Comparison of ENCODE assay signal across 30 mouse cellular contexts in genomic region chr10:13875038-13875420, GRCm38 (mm10). TPM values are rescaled to one million over a fixed set of nuclear protein-coding genes. Genes with fewer than 3 reads are reported as not detected.
DNase-seq lines count a peak whose midpoint lies in the region; ATAC-seq and TF ChIP-seq lines count a peak whose summit lies in the region.
"Had no signal": no experiment of that assay in that cellular context is flagged by ENCODE, and none has a peak within 500 bp of the region (broad histone marks: within the 10 kb centered on the region; RNA-seq: fewer than 3 reads in every experiment).

No protein-coding gene starts in this region.

- no peak for TF ChIP-seq EP300 in liver, embryonic 14.5 days (IDR thresholded peaks at IDR 0.05; ENCODE audit: low read depth)

- TF ChIP-seq CTCF in liver, embryonic 14.5 days (IDR thresholded peaks at IDR 0.05; ENCODE audit: low read depth): no peak

- no peaks in the 10 kb centered on the region for H3K9me3 ChIP-seq in liver, embryonic 11.5 days (ENCODE audit: control insufficient read depth, low read length)
- no peaks in the 10 kb centered on the region for H3K9me3 ChIP-seq in liver, embryonic 14.5 days (ENCODE audit: control insufficient read depth, low read length)
- H3K9me3 ChIP-seq: embryonic facial prominence, embryonic 13.5 days; heart, embryonic 10.5 days; heart, embryonic 15.5 days; hindbrain, embryonic 12.5 days; kidney, embryonic 15.5 days had no signal

- H3K36me3 ChIP-seq in liver, embryonic 11.5 days (ENCODE audit: control insufficient read depth, insufficient read depth, low read length): no peaks in the 10 kb centered on the region
- H3K36me3 ChIP-seq in liver, embryonic 14.5 days (replicated peaks; ENCODE audit: control insufficient read depth, insufficient read depth, low read depth): no peaks in the 10 kb centered on the region
- H3K36me3 ChIP-seq: embryonic facial prominence, embryonic 13.5 days; forebrain, embryonic 12.5 days; heart, embryonic 10.5 days; heart, embryonic 15.5 days; hindbrain, embryonic 12.5 days; kidney, embryonic 15.5 days; neural tube, embryonic 13.5 days had no signal

- ATAC-seq in liver, embryonic 11.5 days (replicated peaks; ENCODE audit: low FRiP score): no peak; the same call in 1 of the 2 replicates
- ATAC-seq in liver, embryonic 14.5 days (ENCODE audit: insufficient read depth): peak; percentile 11
- ATAC-seq in monocyte, adult 5-6 weeks (replicated peaks; ENCODE audit: insufficient number of reproducible peaks, low FRiP score, low TSS enrichment, poor library complexity, severe bottlenecking): no peak
- ATAC-seq: forebrain, postnatal 0 days; midbrain, embryonic 16.5 days; Patski had no signal

- H3K4me2 ChIP-seq in liver, embryonic 11.5 days: peak overlapping the region; percentile 38
- H3K4me2 ChIP-seq in liver, embryonic 14.5 days (ENCODE audit: low read depth): peak overlapping the region; percentile 68
- H3K4me2 ChIP-seq: embryonic facial prominence, embryonic 13.5 days; forebrain, embryonic 12.5 days; heart, embryonic 15.5 days; hindbrain, embryonic 12.5 days; kidney, embryonic 15.5 days; lung, embryonic 14.5 days; midbrain, embryonic 11.5 days; neural tube, embryonic 13.5 days had no signal

- intact Hi-C loops in heart, postnatal 36 days (cut with DNase I): no loop called here

- DNase-seq in heart, adult 11 months: peak; percentile 73
- DNase-seq in heart, postnatal 36 days: no peak
- DNase-seq in liver, embryonic 11.5 days (ENCODE audit: low spot score): no peak
- DNase-seq in liver: no peak
- peak; percentile 75 for DNase-seq in brain, adult 2 months (ENCODE audit: low read depth, low spot score)
- DNase-seq in liver, embryonic 14.5 days (ENCODE audit: low read depth in 3 of 3, low spot score in 3 of 3): no peak
- DNase-seq in cerebellum, postnatal 4 days (ENCODE audit: low spot score in 2 of 2): no peak
- DNase-seq: adrenal gland, postnatal 10 days; cerebellum, adult 11 months; cerebellum, adult 9-10 months; forebrain, postnatal 0 days; gastrocnemius, postnatal 14 days; kidney, adult 18-20 months; kidney, postnatal 25 days; lung, embryonic 14.5 days; thymus, postnatal 4 days had no signal

- no peaks in the 10 kb centered on the region for H3K27me3 ChIP-seq in liver, embryonic 11.5 days (replicated peaks; ENCODE audit: control insufficient read depth, insufficient read depth, low read length)
- H3K27me3 ChIP-seq in liver, embryonic 14.5 days (ENCODE audit: control insufficient read depth, insufficient read depth, low read length): no peaks in the 10 kb centered on the region
- H3K27me3 ChIP-seq: embryonic facial prominence, embryonic 13.5 days; forebrain, embryonic 12.5 days; heart, embryonic 15.5 days; hindbrain, embryonic 12.5 days; kidney, embryonic 15.5 days; neural tube, embryonic 13.5 days; Patski had no signal

- H3K9ac ChIP-seq in liver, embryonic 11.5 days (ENCODE audit: low read depth, low read length): no peak overlapping the region
- peak overlapping the region; percentile 5 for H3K9ac ChIP-seq in liver, embryonic 14.5 days (replicated peaks)
- H3K9ac ChIP-seq: embryonic facial prominence, embryonic 13.5 days; forebrain, embryonic 12.5 days; forebrain, postnatal 0 days; heart, embryonic 15.5 days; hindbrain, embryonic 12.5 days; kidney, embryonic 15.5 days; lung, embryonic 14.5 days; neural tube, embryonic 13.5 days had no signal

- H3K27ac ChIP-seq in liver, embryonic 11.5 days (ENCODE audit: low read depth, low read length): peak overlapping the region; percentile 2; the same call in 1 of the 2 replicates
- H3K27ac ChIP-seq in liver, embryonic 14.5 days: peak overlapping the region; percentile 83
- H3K27ac ChIP-seq: embryonic facial prominence, embryonic 13.5 days; forebrain, embryonic 12.5 days; heart, embryonic 10.5 days; heart, embryonic 15.5 days; hindbrain, embryonic 12.5 days; kidney, embryonic 15.5 days; layer of hippocampus, adult 2 months; neural tube, embryonic 13.5 days had no signal

- WGBS in liver, embryonic 11.5 days: 68% methylated on average over 4 of the region's 4 CpGs
- 48% methylated on average over 4 of the region's 4 CpGs for WGBS in liver, embryonic 14.5 days (ENCODE audit: insufficient replicate concordance)

- no peak overlapping the region for H3K4me3 ChIP-seq in liver, embryonic 11.5 days (ENCODE audit: low read depth, low read length)
- no peak overlapping the region; a peak in 1 of 4 replicates for H3K4me3 ChIP-seq in liver, embryonic 14.5 days (ENCODE audit: insufficient read depth in 1 of 2, low read depth in 2 of 2, low read length in 2 of 2)
- H3K4me3 ChIP-seq: embryonic facial prominence, embryonic 13.5 days; forebrain, embryonic 12.5 days; heart, embryonic 10.5 days; heart, embryonic 15.5 days; hindbrain, embryonic 12.5 days; kidney, embryonic 15.5 days; layer of hippocampus, adult 2 months; myocyte; neural tube, embryonic 13.5 days had no signal

- peaks cover 8% of the 10 kb centered on the region; the same call in 1 of the 2 replicates for H3K4me1 ChIP-seq in liver, embryonic 11.5 days (replicated peaks; ENCODE audit: control insufficient read depth, insufficient read depth, low read length)
- peaks cover 23 to 24% of the 10 kb centered on the region in 2 experiments for H3K4me1 ChIP-seq in liver, embryonic 14.5 days (replicated peaks; ENCODE audit: control insufficient read depth in 2 of 2, insufficient read depth in 2 of 2, low read length in 1 of 2)
- H3K4me1 ChIP-seq: embryonic facial prominence, embryonic 13.5 days; forebrain, embryonic 12.5 days; heart, embryonic 15.5 days; hindbrain, embryonic 12.5 days; kidney, embryonic 15.5 days; neural tube, embryonic 13.5 days had no signal

RNA-seq across cellular contexts. Expression of gene Aig1, which starts 6.2 kb away (rescaled TPM):
- total RNA-seq in heart, postnatal 36 days (2021): 10 to 100 TPM; 54.9 to 65.3 TPM
- 19.2 and 20.3 TPM in 2 replicates for polyA plus RNA-seq in liver, embryonic 11.5 days (2014; fragmentation: Nextera tagmentation; extraction: Ambion mirVana)
- 6.6 and 8.0 TPM in 2 replicates for polyA plus RNA-seq in liver, embryonic 14.5 days (2012; rRNA removed)
- polyA plus RNA-seq in liver, embryonic 14.5 days (2014; fragmentation: Nextera tagmentation; extraction: Ambion mirVana): 13.6 and 14.3 TPM in 2 replicates
- total RNA-seq in monocyte, adult 5-6 weeks (2017): 7.4 to 18.3 TPM (median 7.9 TPM) in 3 replicates
- total RNA-seq: MEL had no signal

Comparison
In these comparisons a context has a peak if more than half of its experiments do, and no peak if none do; other contexts are left out.
1. DNase-seq: peak in heart, adult 11 months (single experiment) and brain, adult 2 months (single experiment); none in heart, postnatal 36 days (0 of 2), liver, embryonic 11.5 days (single experiment), liver (single experiment), liver, embryonic 14.5 days (0 of 3) and cerebellum, postnatal 4 days (0 of 2).